Mouse (Mus musculus): Measurements from ENCODE around the gene Hist1h2an.

Hist1h2an gene

GRCm38 (mm10) chr13:21783255-21783617, 3.8 kb downstream of the Hist1h2an start, which contains the start of gene Hist1h3i:
TSS of gene Hist1h3i (minus strand) at chr13:21783370.
- DNase-seq (ENCODE audit: low spot score) = peak; percentile 92

GRCm38 (mm10) chr13:21782361-21783254, 4.4 kb downstream of the Hist1h2an start:
- DNase-seq (ENCODE audit: low spot score) = peak; percentile 59

- DNase-seq (ENCODE audit: low spot score) = no peak
Measured at GRCm38 (mm10) chr13:21781639-21782038, 5.4 kb downstream of the Hist1h2an start.

GRCm38 (mm10) chr13:21781021-21781555, 5.9 kb downstream of the Hist1h2an start:
- peak; percentile 16 for DNase-seq (ENCODE audit: low spot score)

GRCm38 (mm10) chr13:21779767-21780731, 7.0 kb downstream of the Hist1h2an start, which contains the start of gene Hist1h1b:
TSS of gene Hist1h1b (minus strand) at chr13:21780625.
- peak; percentile 79 for DNase-seq (ENCODE audit: low spot score)

- DNase-seq (ENCODE audit: low spot score) = peak; percentile 90
Measured at GRCm38 (mm10) chr13:21778814-21779766, 7.9 kb downstream of the Hist1h2an start.

- DNase-seq (ENCODE audit: low spot score) = no peak
Measured at GRCm38 (mm10) chr13:21755707-21756106, 31.3 kb downstream of the Hist1h2an start.

GRCm38 (mm10) chr13:21754294-21755001, 32.6 kb downstream of the Hist1h2an start:
- peak; percentile 72 for DNase-seq (ENCODE audit: low spot score)

- DNase-seq (ENCODE audit: low spot score) = peak; percentile 94
Measured at GRCm38 (mm10) chr13:21753524-21754285, 33.3 kb downstream of the Hist1h2an start, which contains the start of the genes Hist1h2ak and Hist1h2bn. TSS of gene Hist1h2ak (minus strand) at chr13:21753827. TSS of gene Hist1h2bn (plus strand) at chr13:21754123.

- peak; percentile 57 for DNase-seq (ENCODE audit: low spot score)
Measured at GRCm38 (mm10) chr13:21753051-21753523, 33.9 kb downstream of the Hist1h2an start.

GRCm38 (mm10) chr13:21752356-21752755, 34.7 kb downstream of the Hist1h2an start:
- DNase-seq (ENCODE audit: low spot score) = no peak

- no peak for DNase-seq (ENCODE audit: low spot score)
Measured at GRCm38 (mm10) chr13:21751827-21752226, 35.2 kb downstream of the Hist1h2an start.

GRCm38 (mm10) chr13:21751417-21751816, 35.6 kb downstream of the Hist1h2an start:
- DNase-seq (ENCODE audit: low spot score) = no peak

- peak; percentile 94 for DNase-seq (ENCODE audit: low spot score)
Measured at GRCm38 (mm10) chr13:21750159-21751017, 36.6 kb downstream of the Hist1h2an start, which contains the start of gene Hist1h4k. TSS of gene Hist1h4k (minus strand) at chr13:21750505.

- DNase-seq (ENCODE audit: low spot score) = peak; percentile 66
Measured at GRCm38 (mm10) chr13:21749387-21750158, 37.4 kb downstream of the Hist1h2an start.

- DNase-seq (ENCODE audit: low spot score) = no peak
Measured at GRCm38 (mm10) chr13:21745006-21745405, 42.0 kb downstream of the Hist1h2an start.

All from retina, embryonic 14.5 days (tissue).